In genomic region chr5:8045855-8046254, GRCm38 (mm10) we compare ENCODE assay signal across 8 mouse cellular contexts. TPM values are rescaled to one million over a fixed set of nuclear protein-coding genes. Genes with fewer than 3 reads are reported as not detected.
DNase-seq lines count a peak whose midpoint lies in the region; ATAC-seq and TF ChIP-seq lines count a peak whose summit lies in the region.

Gene Sri, plus strand, starts transcription at chr5:8046078.

- 87% methylated on average over 6 of the region's 6 CpGs for WGBS in embryonic facial prominence, embryonic 12.5 days
- 70% methylated on average over 6 of the region's 6 CpGs for WGBS in heart, embryonic 13.5 days
- WGBS in kidney, embryonic 15.5 days, result 72% methylated on average over 6 of the region's 6 CpGs
- WGBS in liver, postnatal 0 days (ENCODE audit: insufficient replicate concordance), result 68% methylated on average over 6 of the region's 6 CpGs
- 57% methylated on average over 6 of the region's 6 CpGs for WGBS in stomach, embryonic 16.5 days

- no peaks in the 10 kb centered on the region for H3K9me3 ChIP-seq in embryonic facial prominence, embryonic 12.5 days
- H3K9me3 ChIP-seq in heart, embryonic 13.5 days, result no peaks in the 10 kb centered on the region
- no peaks in the 10 kb centered on the region for H3K9me3 ChIP-seq in kidney, embryonic 15.5 days (replicated peaks)
- H3K9me3 ChIP-seq in liver, postnatal 0 days (ENCODE audit: low read length), result no peaks in the 10 kb centered on the region
- no peaks in the 10 kb centered on the region for H3K9me3 ChIP-seq in stomach, embryonic 16.5 days (replicated peaks; ENCODE audit: control insufficient read depth, low read length)

- no peak for DNase-seq in frontal cortex, adult 2 months (ENCODE audit: extremely low spot score in 1 of 2, low spot score in 1 of 2)
- no peak for DNase-seq in frontal cortex, postnatal 14 days (ENCODE audit: low spot score in 2 of 2)
- DNase-seq in liver, postnatal 0 days, result no peak
- no peak for DNase-seq in ovary, postnatal 36 days (ENCODE audit: low spot score)

- no peaks in the 10 kb centered on the region for H3K27me3 ChIP-seq in embryonic facial prominence, embryonic 12.5 days
- H3K27me3 ChIP-seq in heart, embryonic 13.5 days (replicated peaks), result no peaks in the 10 kb centered on the region
- no peaks in the 10 kb centered on the region for H3K27me3 ChIP-seq in kidney, embryonic 15.5 days
- H3K27me3 ChIP-seq in liver, postnatal 0 days (ENCODE audit: insufficient read depth, low read length), result no peaks in the 10 kb centered on the region
- H3K27me3 ChIP-seq in stomach, embryonic 16.5 days (ENCODE audit: control insufficient read depth, insufficient read depth, low read length), result no peaks in the 10 kb centered on the region

- no peaks in the 10 kb centered on the region for H3K4me1 ChIP-seq in embryonic facial prominence, embryonic 12.5 days
- no peaks in the 10 kb centered on the region for H3K4me1 ChIP-seq in heart, embryonic 13.5 days
- H3K4me1 ChIP-seq in kidney, embryonic 15.5 days, result no peaks in the 10 kb centered on the region
- H3K4me1 ChIP-seq in liver, postnatal 0 days (ENCODE audit: insufficient read depth), result no peaks in the 10 kb centered on the region
- H3K4me1 ChIP-seq in stomach, embryonic 16.5 days (ENCODE audit: control insufficient read depth, insufficient read depth, low read length), result no peaks in the 10 kb centered on the region

- H3K27ac ChIP-seq in embryonic facial prominence, embryonic 12.5 days, result no peak within 1 kb of the TSS
- H3K27ac ChIP-seq in heart, embryonic 13.5 days (replicated peaks), result no peak within 1 kb of the TSS
- 0 out of 2 replicates have a peak within 1 kb of the TSS, but pooled peaks have one; percentile 45 for H3K27ac ChIP-seq in kidney, embryonic 15.5 days
- no peak within 1 kb of the TSS for H3K27ac ChIP-seq in liver, postnatal 0 days (ENCODE audit: low read depth)
- H3K27ac ChIP-seq in stomach, embryonic 16.5 days (ENCODE audit: low read length), result 0 out of 2 replicates have a peak within 1 kb of the TSS, but pooled peaks have one; percentile 60

- H3K4me2 ChIP-seq in embryonic facial prominence, embryonic 12.5 days (replicated peaks), result no peak within 1 kb of the TSS
- no peak within 1 kb of the TSS for H3K4me2 ChIP-seq in heart, embryonic 13.5 days
- no peak within 1 kb of the TSS for H3K4me2 ChIP-seq in kidney, embryonic 15.5 days
- no peak within 1 kb of the TSS for H3K4me2 ChIP-seq in liver, postnatal 0 days (ENCODE audit: low read depth, low read length)
- no peak within 1 kb of the TSS for H3K4me2 ChIP-seq in stomach, embryonic 16.5 days (ENCODE audit: low read depth, low read length)

- no peaks in the 10 kb centered on the region for H3K36me3 ChIP-seq in embryonic facial prominence, embryonic 12.5 days
- H3K36me3 ChIP-seq in heart, embryonic 13.5 days, result no peaks in the 10 kb centered on the region
- H3K36me3 ChIP-seq in kidney, embryonic 15.5 days, result no peaks in the 10 kb centered on the region
- H3K36me3 ChIP-seq in liver, postnatal 0 days (replicated peaks; ENCODE audit: insufficient read depth, low read length), result no peaks in the 10 kb centered on the region
- no peaks in the 10 kb centered on the region for H3K36me3 ChIP-seq in stomach, embryonic 16.5 days (ENCODE audit: control insufficient read depth, insufficient read depth, low read length)

- no peak for TF ChIP-seq EP300 in liver, postnatal 0 days (IDR thresholded peaks at IDR 0.05; ENCODE audit: low read depth)

- H3K9ac ChIP-seq in embryonic facial prominence, embryonic 12.5 days, result no peak within 1 kb of the TSS
- no peak within 1 kb of the TSS for H3K9ac ChIP-seq in heart, embryonic 13.5 days
- H3K9ac ChIP-seq in kidney, embryonic 15.5 days, result no peak within 1 kb of the TSS
- no peak within 1 kb of the TSS for H3K9ac ChIP-seq in liver, postnatal 0 days (replicated peaks)
- no peak within 1 kb of the TSS for H3K9ac ChIP-seq in stomach, embryonic 16.5 days (ENCODE audit: low read length)

- no peak within 1 kb of the TSS for H3K4me3 ChIP-seq in embryonic facial prominence, embryonic 12.5 days
- no peak within 1 kb of the TSS for H3K4me3 ChIP-seq in heart, embryonic 13.5 days
- no peak within 1 kb of the TSS for H3K4me3 ChIP-seq in kidney, embryonic 15.5 days (replicated peaks)
- no peak within 1 kb of the TSS for H3K4me3 ChIP-seq in liver, postnatal 0 days (ENCODE audit: low read depth, low read length)
- H3K4me3 ChIP-seq in stomach, embryonic 16.5 days (replicated peaks; ENCODE audit: low read length), result no peak within 1 kb of the TSS

- ATAC-seq in embryonic facial prominence, embryonic 12.5 days (ENCODE audit: insufficient number of reproducible peaks, insufficient read depth, low FRiP score, low TSS enrichment), result no peak
- no peak for ATAC-seq in heart, embryonic 13.5 days (ENCODE audit: extremely low read depth, insufficient number of reproducible peaks, low FRiP score, low TSS enrichment)
- peak; percentile 60 for ATAC-seq in kidney, embryonic 15.5 days (replicated peaks; ENCODE audit: low FRiP score)
- no peak for ATAC-seq in liver, postnatal 0 days
- peak; percentile 83 for ATAC-seq in stomach, embryonic 16.5 days (ENCODE audit: insufficient read depth, low FRiP score)

- TF ChIP-seq CTCF in liver, postnatal 0 days (IDR thresholded peaks at IDR 0.05; ENCODE audit: low read depth), result no peak

RNA-seq across cellular contexts. Expression of gene Sri, which starts in this region (rescaled TPM):
- polyA plus RNA-seq in frontal cortex, adult 2 months (2012; rRNA removed), result 112 and 113 TPM in 2 replicates
- 229 and 241 TPM in 2 replicates for polyA plus RNA-seq in embryonic facial prominence, embryonic 12.5 days (2016; fragmentation: Nextera tagmentation; extraction: Ambion mirVana)
- 212 and 245 TPM in 2 replicates for polyA plus RNA-seq in heart, embryonic 13.5 days (2015; fragmentation: Nextera tagmentation; extraction: Ambion mirVana)
- 307 and 315 TPM in 2 replicates for polyA plus RNA-seq in kidney, embryonic 15.5 days (2015; fragmentation: Nextera tagmentation; extraction: Ambion mirVana)
- 132 and 136 TPM in 2 replicates for polyA plus RNA-seq in liver, postnatal 0 days (2015; fragmentation: Nextera tagmentation; extraction: Ambion mirVana)
- 304 and 322 TPM in 2 replicates for polyA plus RNA-seq in stomach, embryonic 16.5 days (2015; fragmentation: Nextera tagmentation; extraction: Ambion mirVana)

Comparison
In these comparisons a context has a peak if more than half of its experiments do, and no peak if none do; other contexts are left out.
1. ATAC-seq: peak in kidney, embryonic 15.5 days (single experiment) and stomach, embryonic 16.5 days (single experiment); none in embryonic facial prominence, embryonic 12.5 days (single experiment), heart, embryonic 13.5 days (single experiment) and liver, postnatal 0 days (single experiment).
2. H3K27ac ChIP-seq: peak in kidney, embryonic 15.5 days (single experiment) and stomach, embryonic 16.5 days (single experiment); none in embryonic facial prominence, embryonic 12.5 days (single experiment), heart, embryonic 13.5 days (single experiment) and liver, postnatal 0 days (single experiment).